Mouse (Mus musculus): Measurements from ENCODE around the gene Tmem56.

DNA sequence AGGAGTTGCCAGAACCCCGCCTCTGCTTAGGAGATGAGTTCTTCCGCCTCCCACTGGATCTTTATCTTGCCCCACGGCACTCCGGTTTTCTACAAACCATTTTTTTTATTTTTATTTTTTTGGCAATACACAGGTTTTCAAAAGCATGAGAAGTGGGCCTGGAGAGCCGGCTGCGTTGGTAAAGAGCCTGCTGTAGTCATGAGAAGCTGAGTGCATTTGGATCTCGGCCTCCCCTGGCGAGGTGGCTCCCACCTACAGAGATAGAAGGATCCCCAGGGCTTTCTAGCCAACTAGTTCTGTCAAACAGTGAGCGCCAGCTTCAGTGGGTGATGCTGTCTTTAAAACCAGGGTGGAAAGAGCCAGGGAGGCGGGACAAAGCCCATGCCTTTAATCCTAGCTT, 25.5 kb downstream of the Tmem56 start:
- TF ChIP-seq GATA1 (IDR thresholded peaks at IDR 0.05; ENCODE audit: low read length) (no peak), TAL1 (IDR thresholded peaks at IDR 0.05; ENCODE audit: low read length) (no peak)
